Mouse (Mus musculus): ENCODE data around the gene Gm13023.
"Not testable (repeated sequence)": the region's sequence is repeated elsewhere in the genome, so short reads cannot be mapped to it uniquely, and the experiment has no call there.

Gene Gm13023

GRCm38 (mm10) chr4:143789052-143789451 lies at the start of gene Gm13023:
Gene Gm13023, plus strand, starts transcription at chr4:143789352.
- DNase-seq = not testable (repeated sequence)

DNA sequence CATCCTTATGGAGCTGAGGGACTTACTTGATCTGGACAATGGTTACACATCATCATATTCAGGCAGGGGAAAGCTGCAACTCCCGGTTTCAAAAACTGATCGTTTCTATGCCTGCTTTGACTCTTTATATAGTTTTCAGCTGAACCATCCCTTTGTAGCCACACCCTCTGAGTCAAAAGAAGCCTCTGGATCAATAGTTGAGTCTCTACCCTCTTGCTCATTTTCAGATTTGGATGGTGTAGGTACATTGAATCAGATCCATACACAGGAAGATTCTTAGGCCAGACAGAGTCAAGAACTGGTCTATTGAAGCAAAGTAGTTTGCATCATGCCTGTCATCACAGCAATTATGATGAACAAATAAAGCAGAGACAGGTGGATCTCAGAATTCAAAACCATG lies 26.8 kb downstream of the Gm13023 start, which contains the start of gene Gm13084:
TSS of gene Gm13084 (minus strand) at position 101 of the 400 bp plus-strand sequence.
- no peak for DNase-seq
